Mouse (Mus musculus) kidney, postnatal 14 days (tissue): ENCODE measurements at regions not wholly inside any gene's neighbourhood (a gene's known extent, or its start where the extent isn't known, plus 50 kb on each side); places are given as distances from the start of the nearest gene placed in this dataset.

Source experiments
- DNase-seq: peaks from one replicate; pipeline ENCODE4 v3.0.0; 2022; ENCODE audit warnings: mixed read lengths

DNA sequence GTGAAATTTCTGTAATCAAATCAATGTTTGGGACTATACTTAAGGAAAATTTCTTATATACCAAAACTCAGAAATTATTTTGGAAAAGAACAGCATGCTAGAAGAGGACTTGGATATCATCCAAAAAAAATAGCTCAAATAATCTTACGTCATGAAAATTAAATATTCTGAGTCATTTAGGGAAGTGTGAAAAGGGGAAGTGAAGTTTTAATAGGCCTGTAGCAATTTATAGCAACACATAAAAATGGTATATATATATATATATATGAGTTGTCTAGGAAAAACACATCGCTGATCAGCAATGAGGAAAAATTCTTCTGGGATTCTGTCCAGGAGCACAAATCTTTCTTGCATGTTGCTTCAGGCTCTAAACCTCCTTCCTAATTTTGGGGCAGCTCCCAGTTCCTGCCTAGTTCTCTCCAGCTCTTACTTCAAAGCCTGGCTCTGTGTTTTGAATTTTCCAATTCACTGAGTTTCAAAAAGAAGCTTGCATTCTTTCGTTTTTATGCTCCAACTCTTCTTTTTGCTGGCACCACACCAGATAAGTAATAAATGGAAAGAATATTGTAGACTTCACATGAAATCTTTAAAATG lies 402.5 kb upstream of the Gemin8 start:
- DNase-seq = peak; percentile 0
